Mouse (Mus musculus) skeletal muscle tissue, adult 2 months (tissue): ENCODE data around the gene Scamp1.

ENCODE experiments used
- DNase-seq: peaks from one replicate; pipeline ENCODE4 v3.0.0-alpha.2; 2012; ENCODE audit warnings: low read depth, low spot score

The Scamp1 gene

DNA sequence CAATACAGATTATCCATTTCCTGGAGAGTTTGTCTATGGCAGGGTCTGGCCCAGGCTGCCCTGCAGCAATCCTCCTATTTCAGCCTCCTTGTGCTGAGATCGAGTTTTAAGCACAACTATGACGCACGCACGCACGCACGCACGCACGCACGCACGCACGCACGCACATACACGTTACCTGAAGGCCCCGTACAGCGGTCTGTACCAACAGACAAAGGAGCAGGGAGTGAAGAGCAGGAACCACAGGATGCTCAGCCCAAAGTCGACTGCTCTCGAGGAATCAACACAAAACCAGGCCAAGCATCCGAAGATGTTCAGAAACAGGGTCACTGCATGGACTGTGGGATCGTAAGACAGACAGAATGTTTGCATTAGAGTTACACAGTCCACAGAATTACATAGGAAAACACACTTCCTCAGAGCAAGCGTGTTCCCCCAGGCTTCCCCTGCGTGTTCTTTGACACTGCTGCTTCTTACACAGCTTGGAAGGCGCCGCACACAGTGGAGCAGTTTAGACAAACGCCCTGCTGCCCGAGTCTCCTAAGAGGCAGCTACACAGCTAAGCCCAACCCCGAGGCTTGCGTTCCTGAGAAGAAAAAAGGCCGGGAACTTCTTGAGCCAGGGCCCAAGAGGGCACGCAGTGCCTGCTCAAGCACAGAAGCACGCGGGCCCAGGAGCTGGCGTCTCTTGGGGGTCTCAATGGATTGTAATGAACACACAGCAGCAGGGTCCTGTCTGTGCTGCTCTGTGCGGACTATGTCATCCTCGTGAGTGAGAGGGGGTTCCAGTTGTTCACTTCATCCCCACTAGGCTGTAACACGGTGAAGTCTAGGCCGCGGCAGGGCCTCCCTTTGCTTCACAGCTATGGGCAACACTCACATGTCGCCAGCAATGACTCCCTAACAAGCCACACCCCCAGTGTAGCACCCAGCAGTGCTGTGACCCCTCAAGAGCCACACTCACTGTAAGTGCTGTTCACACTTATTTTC, 60.6 kb downstream of the Scamp1 start:
- no peak for DNase-seq

DNA sequence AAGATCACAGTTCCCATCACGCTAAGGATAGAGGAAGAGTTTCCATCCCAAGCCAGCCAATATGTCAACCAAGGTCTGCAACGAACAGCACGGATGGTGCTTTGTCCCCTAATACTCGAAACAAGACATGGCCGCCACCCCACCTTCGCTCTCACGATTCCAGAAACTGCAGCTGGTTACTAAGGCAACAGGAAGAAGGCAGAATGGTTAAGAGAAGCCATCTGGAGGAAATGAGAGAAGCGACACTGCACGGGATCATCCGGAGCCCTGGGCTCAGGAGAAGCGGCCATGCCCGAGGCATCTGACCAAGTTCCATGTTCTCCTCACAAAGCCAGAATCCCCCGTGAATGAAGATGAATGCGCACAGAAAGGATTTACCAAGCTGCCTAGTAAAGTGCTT, 62.0 kb downstream of the Scamp1 start:
- DNase-seq: no peak

DNA sequence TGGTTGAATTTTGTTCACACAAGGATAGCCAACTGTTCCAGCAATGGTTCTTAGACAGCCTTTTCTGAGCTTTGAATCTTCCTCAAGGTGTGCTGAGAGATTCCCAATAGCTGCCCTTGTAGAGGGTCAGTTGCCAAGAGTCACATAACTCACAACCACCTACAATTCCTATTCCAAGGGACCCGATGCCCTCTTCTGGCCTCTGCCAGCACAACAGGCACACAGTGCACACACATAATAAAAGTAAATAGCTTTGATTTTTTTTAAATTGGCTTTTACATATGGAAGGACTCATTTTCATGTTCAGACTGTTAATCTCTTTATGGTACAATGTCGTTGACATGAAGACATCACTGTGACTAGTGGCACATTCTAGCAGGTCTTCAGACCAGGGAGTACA, 72.9 kb downstream of the Scamp1 start:
- no peak for DNase-seq

DNA sequence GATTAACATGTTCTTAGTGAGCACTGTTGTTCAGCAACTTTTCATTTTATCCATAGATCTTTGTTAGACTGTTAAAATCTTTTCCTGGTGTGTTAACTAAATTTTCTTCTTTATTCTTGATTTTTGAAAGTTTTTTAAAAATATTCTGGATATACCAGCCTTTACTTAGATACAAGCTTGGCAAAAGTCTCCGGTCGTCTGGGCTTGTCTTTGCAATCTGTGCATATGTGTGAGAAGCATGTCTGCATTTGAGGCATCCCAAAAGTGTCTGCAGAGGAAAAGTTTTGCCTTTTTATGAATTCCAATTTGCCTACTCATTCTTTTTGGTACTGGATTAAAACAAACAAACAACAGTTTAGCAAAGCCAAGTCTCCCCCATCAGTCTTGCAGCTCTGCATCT, 73.5 kb downstream of the Scamp1 start:
- no peak for DNase-seq

DNA sequence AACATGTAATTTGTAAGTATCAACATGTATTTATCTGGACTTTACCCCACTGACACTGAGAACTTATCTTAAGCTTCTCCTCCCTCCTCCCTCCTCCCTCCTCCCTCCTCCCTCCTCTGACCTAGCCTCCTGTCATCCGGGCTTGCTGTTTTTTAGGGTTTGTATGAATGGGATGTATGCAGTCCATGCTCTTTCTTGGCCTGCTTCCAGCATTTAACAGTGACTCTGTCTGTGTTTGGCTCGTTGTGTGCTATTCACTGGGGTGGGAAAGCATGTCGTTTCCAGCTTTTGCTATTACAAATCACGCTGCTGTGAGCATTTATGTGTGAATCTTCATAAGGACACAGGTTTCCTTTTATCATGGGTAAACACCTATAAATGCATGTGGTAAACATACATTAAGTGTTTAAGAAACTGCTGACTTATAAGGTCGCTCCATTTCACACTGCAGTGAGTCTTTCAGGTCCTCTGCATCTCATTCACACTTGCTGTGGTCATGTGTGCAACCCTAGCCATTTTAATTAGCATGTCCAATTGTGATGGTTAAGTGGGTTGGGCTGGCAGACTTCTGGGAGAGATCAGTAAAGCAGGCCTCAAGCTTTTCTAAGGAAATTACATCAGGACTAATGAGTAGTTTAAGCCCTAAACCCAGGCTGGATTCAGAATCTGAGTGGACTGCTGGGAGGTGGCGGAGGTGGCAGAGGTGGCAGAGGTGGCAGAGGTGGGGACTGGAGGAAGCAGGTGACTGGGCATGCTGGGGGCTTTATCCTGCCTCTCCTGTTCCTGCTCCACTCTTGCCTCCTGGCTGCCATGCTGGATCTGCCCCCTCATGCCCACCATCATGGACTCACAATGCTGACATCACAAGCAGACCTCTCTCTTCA, 74.2 kb downstream of the Scamp1 start:
- DNase-seq: no peak

DNA sequence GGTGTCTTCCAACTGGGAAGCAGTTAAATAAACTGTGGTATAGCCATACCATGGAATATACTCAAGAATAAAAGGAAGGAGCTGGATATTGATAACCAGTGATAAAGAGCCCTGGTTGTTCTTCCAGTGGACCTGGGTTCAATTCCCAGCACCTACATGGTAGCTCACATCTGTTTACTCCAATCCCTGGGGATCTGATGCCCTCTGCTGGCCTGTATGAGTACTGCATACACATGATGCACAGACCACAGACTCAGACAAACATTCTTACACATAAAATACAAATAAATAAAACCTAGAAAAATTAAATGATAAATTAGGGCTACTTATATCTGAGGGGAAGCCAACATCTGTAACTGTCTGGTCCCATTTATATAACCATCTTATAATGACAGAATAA, 76.8 kb downstream of the Scamp1 start:
- DNase-seq: no peak

DNA sequence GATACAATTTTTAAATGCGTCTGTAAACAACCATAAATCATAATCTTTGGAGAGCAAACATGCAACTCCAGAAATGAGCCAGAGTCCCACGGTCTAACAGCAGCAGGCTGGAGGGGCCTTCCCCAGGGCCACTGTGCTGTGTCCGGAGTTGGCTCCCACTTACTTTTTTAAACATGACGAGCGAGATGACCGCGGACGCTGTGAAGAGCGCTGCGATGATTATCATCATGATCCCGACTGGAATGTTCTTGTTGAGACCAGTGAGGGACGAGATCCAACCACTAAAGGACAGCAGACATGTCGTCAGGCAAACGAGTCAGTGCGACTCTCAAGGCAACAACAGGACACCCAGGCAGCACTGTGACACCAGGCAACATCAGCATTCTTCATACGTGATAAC, 77.7 kb downstream of the Scamp1 start:
- DNase-seq: no peak

DNA sequence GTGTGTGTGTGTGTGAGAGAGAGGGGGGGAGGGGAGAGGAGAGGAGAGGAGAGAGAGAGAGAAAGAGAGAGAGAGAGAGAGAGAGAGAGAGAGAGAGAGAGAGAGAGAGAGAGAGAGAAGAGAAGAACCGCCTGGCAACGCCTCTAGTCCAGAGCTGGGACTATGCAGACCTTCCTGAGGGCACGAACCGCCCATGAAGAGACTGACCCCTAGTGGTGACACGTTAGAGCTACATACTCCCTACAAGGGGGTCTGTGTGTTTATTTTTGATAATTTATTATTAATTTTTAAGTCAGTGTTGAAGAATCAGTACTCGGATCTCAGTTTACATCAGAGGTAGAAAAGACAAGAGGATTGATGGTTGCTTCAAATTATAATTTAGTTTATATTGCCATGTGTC, 80.4 kb downstream of the Scamp1 start:
- DNase-seq: peak; percentile 42

GRCm38 (mm10) chr13:94199829-94200228, 85.8 kb downstream of the Scamp1 start:
- no peak for DNase-seq

DNA sequence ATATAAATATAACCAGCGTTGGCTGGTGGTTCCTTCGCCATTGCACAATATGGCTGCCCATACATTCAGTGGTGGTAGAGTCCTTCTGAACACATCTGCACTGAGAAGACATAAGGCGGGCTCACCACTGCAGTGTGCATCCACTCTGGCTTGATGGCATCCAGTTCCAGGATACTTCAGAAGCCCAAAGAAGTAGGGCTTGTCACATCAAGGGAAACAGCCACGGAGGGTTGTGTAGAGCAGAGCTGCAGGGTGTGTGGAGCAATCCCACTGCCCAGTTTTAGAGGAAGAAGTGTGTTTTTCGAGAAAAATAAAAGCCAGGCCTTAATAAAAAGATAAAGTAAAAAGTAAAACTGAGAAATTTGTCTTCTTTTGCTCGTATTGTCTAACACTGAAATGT, 87.0 kb downstream of the Scamp1 start:
- no peak for DNase-seq

GRCm38 (mm10) chr13:94193227-94193626, 92.4 kb downstream of the Scamp1 start:
- no peak for DNase-seq

DNA sequence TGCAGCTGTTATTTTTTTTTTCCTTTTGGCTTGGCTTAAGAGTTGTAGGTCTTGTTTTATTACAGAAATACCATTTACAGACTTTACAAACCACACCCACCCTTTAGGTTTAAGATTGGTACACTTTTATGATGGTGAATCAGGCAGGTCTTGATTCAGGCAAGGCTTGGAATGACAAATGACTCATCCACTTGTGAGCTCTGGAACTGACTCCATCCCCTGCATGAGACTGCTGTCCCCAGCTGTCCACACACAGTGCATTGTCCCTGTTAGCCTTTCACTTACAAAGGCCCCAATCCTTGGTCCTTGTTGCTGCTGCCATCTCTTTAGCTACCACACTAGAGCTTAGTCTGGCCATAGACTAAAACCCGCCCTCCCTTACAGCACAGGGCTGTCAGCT, 95.3 kb downstream of the Scamp1 start:
- no peak for DNase-seq

DNA sequence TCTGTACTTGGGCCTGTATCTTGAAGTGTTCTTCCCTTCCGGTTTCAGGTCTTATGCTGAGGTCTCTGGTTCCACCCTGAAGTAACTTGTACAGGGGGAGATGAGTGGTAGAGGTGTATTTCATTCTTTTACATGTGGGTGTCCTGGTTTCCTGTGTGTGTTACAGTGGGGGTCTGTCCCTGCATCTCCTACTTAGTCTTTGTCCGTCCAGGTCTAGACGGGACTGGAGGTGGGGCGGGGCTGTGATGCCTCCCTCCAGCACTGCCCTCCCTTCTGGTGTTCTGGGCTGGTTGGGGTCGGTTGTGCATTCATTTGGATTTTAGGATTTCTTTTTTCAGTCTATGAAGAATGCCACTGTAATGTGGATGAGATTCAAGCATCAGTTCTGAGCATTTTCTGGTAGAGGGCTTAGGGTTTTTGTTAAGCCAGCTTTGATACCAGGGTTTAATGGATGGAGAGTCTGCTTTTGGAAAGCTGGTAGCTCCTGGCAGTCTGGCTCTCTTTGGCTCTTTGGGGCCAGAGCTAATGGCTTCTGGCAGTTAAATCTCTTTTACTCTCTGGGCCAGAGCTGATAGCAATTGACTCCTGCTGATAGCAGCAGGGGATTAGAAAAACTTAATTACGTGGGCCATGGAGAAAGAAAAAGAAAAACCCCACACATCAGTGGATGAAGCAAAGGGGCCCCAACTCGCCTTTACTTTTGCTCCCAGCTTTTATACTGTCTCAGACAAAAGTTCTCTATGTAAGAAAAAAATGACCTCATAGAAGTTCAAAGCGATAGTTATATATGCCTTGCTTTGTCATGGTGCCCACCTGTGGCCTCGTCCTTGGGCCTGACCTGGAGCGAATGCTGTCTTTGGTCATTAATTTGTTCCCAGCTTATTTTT, 97.2 kb downstream of the Scamp1 start:
- no peak for DNase-seq

DNA sequence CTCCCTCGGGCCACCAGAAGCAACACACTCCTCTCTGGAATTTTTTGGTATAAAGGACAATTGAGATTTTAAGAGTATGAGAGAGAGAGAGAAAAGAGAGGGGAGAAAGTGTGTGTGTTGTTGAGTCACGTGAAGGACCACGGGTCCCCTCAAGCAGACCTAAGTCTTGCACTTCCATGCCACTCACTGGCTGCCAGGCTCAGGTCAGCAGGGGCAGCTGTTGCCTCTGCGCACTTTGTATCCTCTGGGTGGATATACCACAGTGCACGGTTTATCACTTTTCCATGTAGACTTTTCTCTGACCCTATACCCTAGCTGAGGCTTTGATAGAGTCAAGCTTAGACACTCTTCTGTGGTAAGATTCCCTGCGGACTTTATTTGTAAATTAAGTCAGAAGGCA, 100.0 kb downstream of the Scamp1 start:
- DNase-seq: no peak

DNA sequence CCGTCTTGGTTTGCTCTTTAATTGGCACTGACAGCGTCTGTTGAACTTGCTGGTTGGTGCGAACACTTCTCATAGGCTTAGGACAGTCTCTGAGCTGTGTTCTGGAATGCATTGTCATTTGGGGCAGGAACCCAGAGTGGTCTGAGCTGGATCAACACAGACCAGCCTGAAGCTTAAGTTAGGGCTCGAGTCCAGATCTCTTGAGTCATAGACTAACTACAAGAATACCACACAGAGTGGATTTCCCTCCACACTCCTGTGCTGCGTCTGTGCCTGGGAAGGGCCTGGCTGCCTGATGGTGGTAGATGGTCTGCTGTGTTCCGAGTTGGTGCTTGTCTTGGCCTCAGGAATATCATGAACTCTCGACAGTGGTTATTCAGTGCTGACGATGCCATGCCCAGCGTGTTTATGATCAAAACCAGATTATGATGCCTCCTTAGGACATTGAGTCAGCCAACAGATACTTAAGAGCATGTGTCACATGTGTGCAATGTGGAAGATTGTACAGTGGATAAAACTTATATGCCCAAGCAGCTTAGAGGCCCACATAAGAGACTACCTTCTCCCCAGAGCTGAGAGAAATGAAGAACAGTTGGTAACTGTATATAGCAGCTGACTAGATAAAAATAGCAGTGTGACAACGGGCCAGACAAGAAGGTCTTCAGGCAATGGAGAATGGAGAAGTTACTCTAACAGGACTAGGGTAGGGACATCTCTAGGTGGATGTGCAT, 100.8 kb downstream of the Scamp1 start:
- DNase-seq: peak; percentile 48

DNA sequence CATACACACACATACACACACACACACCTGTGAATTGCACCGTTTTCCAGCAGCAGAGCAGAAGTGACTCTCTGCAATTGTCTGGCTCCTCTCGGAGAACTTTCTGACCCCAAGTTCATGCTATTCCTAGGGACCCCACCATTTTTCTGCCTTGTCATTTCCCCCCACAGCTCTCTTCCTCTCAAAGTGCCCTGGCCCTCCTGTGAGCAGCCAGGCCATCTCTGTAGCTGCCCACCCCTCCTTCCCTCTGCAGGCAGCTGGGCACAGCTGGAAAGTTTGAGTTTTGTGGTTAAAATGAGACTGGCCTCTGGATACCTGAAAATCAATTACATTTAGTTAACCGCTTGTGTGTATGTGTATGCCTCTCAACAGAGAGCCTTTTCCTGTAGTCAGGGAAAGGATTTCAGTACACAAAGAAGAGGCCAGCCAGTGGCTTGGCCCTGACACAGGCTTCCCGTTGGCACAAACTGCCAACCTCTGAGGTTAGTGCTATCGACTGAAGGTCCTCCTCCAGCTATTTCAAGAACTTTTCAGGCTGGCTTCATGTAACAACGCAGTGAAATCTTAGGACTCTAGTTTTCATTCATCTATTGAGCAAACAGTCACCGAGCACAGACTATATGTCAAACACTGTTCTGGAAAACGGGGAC, 102.2 kb downstream of the Scamp1 start:
- DNase-seq: peak; percentile 44

- DNase-seq: no peak
Observed at GRCm38 (mm10) chr13:94182026-94182425, 103.6 kb downstream of the Scamp1 start.

DNA sequence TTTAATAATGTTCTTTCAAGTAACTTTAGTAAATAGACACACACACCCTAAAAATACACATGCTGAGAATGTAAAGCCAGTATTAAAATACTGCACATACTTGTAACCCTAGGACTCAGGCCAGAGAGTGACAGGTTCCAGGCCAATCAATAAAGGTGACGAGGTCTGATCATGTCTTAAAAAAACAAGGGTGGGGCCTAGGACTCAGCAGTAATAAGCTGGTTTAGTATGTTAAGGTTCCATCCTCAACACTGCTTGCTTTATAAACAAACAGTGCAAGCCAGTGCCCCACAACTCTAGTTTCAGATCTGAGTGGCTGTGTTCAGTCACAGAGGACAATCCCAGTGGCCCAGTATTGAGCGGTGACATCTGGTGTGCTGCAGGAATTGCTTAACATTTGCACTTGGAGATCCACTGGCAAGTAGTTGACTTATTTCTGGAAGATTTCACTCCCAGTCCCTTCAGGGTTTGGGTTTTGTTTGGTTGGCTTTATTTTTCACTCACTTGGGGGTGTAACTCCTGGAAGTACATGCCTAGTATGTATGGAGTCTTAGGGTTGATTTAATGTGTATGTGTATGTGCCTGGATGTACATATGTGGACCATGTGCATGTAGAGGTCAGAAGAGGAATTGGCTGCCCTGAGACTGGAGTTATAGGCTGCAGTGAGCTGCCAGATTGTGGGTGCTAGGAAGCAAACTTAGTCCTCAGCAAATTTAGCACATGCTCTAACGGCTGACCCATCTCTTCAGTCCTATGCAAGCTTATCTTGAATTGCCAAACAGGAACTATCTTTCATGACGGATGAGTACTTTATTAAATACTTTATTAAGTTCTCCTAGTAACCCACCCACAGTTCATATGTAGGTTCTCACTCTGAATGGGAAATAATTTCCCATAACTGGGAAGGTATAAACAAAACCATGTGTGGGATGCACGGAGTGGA, 104.9 kb downstream of the Scamp1 start:
- DNase-seq: no peak

DNA sequence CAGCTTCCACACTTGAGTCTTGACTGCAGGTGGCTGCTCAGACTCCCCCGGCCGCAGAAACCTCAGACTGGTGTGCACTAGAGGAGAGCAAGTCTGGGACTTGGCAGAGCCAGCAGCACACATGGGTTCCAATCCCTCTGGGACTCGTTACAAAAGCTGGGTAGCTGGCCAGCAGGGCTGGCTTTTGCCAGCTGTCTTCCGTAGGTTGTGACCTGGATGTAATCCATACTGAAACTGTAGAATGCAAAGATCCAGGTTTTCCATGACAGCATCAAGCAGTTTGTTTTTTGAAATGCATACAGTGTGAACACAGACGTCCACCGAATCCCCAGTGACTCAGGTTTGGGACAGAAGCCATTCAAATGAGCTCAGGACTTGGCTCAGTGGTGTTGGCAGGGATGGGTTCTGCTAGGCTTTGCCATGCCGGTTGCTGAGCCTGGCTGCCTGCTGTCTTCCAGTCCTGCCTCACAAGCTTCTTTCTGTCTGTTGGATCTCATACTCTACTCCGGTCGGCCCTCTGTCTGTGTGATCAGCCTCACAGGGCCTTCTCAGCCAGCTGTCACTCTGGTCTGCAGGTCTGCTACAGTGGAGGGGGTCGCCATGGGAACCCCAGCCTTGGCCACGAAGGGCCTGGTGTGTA, 107.1 kb downstream of the Scamp1 start:
- peak; percentile 77 for DNase-seq
